Mouse (Mus musculus) intestine, postnatal 0 days (tissue): Measurements from ENCODE around the gene Col4a4. TPM values are rescaled to one million over a fixed set of nuclear protein-coding genes. Genes with fewer than 3 reads are reported as not detected.

Experiments used
- ATAC-seq: fragments of 200-750 bp; cut with Nextera tagmentation; 2 replicates; pipeline ENCODE4 v1.8.0; 2017; ENCODE audit warnings: mild to moderate bottlenecking, moderate TSS enrichment, moderate library complexity
- H3K27ac ChIP-seq: fragments of 300-500 bp; sonication (generic); 2 replicates; pipeline ENCODE4 v1.5.1; 2014; ENCODE audit warnings: mild to moderate bottlenecking, low read depth, low read length, moderate library complexity
- H3K27me3 ChIP-seq: fragments of 300-500 bp; sonication (generic); replicated peaks from 2 replicates; pipeline ENCODE4 v1.6.1; 2014; ENCODE audit warnings: low read length, mixed read lengths; ENCODE audit not compliant: control insufficient read depth, insufficient read depth
- H3K36me3 ChIP-seq: fragments of 300-500 bp; sonication (generic); 2 replicates; pipeline ENCODE4 v1.6.1; 2014; ENCODE audit warnings: mild to moderate bottlenecking, moderate library complexity; ENCODE audit not compliant: control insufficient read depth, insufficient read depth
- H3K4me1 ChIP-seq: fragments of 300-500 bp; sonication (generic); replicated peaks from 2 replicates; pipeline ENCODE4 v1.6.1; 2014; ENCODE audit warnings: antibody characterized with exemption, low read length, mixed read lengths; ENCODE audit not compliant: control insufficient read depth, insufficient read depth
- H3K4me2 ChIP-seq: fragments of 300-500 bp; sonication (generic); replicated peaks from 2 replicates; pipeline ENCODE4 v1.6.1; 2014; ENCODE audit warnings: low read depth, mild to moderate bottlenecking, moderate library complexity
- H3K4me3 ChIP-seq: fragments of 300-500 bp; sonication (generic); 2 replicates; pipeline ENCODE4 v1.5.1; 2014; ENCODE audit warnings: low read depth, low read length
- H3K9ac ChIP-seq: fragments of 300-500 bp; sonication (generic); 2 replicates; pipeline ENCODE4 v1.6.1; 2014; ENCODE audit warnings: mild to moderate bottlenecking, low read depth, low read length
- H3K9me3 ChIP-seq: fragments of 300-500 bp; sonication (generic); 2 replicates; pipeline ENCODE4 v1.6.1; 2016; ENCODE audit warnings: mixed run types; ENCODE audit not compliant: control insufficient read depth
- CTCF ChIP-seq: sonication (generic); IDR thresholded peaks from 2 replicates; pipeline ENCODE4 v1.5.1; 2016; ENCODE audit warnings: low read depth, mild to moderate bottlenecking, control low read depth, antibody characterized with exemption, moderate library complexity
- WGBS: fragments of 180-500 bp; shearing (Covaris S2); extraction: QIAGEN DNeasy Blood & Tissue Kit; methylation state at CpG from one replicate; pipeline ENCODE4 v1.1.7; 2014; 5-methylcytosine and 5-hydroxymethylcytosine counted together
- polyA plus RNA-seq: library from polyadenylated mRNA; unstranded; fragments of >200 nt; fragmentation: Nextera tagmentation; extraction: Ambion mirVana; gene quantifications from 2 replicates; pipeline ENCODE4 v1.2.1, GENCODE M21; 2015

Col4a4 gene
- polyA plus RNA-seq, 1 experiment from 2014 or later = 0.10 TPM

DNA sequence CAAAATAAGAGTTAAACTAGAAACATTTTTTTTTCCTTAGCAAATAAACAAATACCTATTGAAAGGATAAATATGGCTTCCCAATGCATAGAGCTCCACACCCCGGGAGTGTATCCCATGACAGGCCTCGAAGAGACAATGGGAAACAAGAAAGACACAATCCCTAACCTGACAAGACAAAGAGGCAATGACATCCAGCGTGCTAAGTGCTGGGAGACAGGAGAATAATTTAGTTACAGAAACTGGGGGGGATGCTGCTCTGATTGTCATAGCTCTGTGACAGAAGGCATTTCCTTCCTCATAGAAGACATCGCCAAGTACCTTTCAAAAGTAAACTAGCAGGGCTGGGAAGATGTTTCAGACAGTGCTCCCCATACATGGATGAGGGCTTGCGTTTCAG lies 111.4 kb downstream of the Col4a4 start:
- Histone ChIP-seq H3K4me3 (no peak overlapping the region), H3K4me2 (no peak overlapping the region), H3K4me1 (no peaks in the 10 kb centered on the region), H3K36me3 (no peaks in the 10 kb centered on the region), H3K27ac (no peak overlapping the region), H3K9ac (no peak overlapping the region), H3K27me3 (no peaks in the 10 kb centered on the region), H3K9me3 (no peaks in the 10 kb centered on the region)
- no peak for TF ChIP-seq CTCF
- WGBS = 74% methylated on average over 5 of the region's 5 CpGs
- no peak for ATAC-seq

DNA sequence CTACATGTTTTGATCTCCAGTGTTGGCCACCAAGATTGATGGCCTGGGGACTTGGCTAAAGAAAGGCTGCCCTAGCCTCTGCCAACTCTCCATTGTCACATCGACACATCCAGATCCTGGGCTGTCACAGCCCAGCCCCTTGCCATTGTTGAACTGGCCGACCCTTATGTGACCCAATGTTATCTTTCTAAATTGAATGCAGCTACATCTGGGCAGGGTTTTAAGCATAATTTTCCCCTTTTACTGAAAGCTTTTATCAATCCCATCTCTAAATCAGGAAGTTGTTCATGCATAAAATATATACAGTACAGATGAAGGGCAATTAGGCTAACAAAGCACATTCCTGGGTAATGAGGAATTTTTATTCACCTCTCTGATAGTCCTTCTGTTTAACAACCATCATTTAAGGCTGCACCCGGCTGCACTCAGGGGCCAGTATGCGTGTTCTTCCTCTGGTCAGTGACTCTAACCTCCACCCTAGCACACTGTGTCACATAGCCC lies 112.1 kb downstream of the Col4a4 start:
- no peak overlapping the region for H3K4me3 ChIP-seq
- H3K27me3 ChIP-seq = no peaks in the 10 kb centered on the region
- no peaks in the 10 kb centered on the region for H3K36me3 ChIP-seq
- H3K4me1 ChIP-seq = no peaks in the 10 kb centered on the region
- H3K4me2 ChIP-seq = no peak overlapping the region
- 28% methylated on average over 4 of the region's 4 CpGs for WGBS
- TF ChIP-seq CTCF = no peak
- no peak for ATAC-seq
- H3K27ac ChIP-seq = no peak overlapping the region
- H3K9me3 ChIP-seq = no peaks in the 10 kb centered on the region
- H3K9ac ChIP-seq = no peak overlapping the region

DNA sequence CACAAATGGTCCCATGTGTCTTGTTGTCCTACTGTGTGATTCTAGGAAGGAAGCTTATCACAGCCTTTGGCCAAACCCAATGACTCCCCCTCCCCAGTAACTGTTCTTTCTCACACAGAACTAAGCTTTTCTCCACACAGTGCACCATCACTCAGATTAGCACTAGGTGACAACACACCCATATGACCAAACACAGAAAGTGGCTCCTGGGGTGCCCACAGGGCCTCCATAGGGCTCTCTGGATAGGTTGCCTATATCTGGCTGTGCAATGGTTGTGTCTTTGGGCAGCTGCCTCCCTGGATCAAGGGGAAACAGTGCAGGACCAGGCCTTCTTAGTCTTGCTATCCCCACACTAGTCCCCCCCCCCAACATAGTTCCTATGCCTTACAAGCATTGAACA lies 113.2 kb downstream of the Col4a4 start:
- Histone ChIP-seq H3K9me3 (no peaks in the 10 kb centered on the region), H3K27ac (no peak overlapping the region), H3K4me3 (no peak overlapping the region), H3K4me2 (no peak overlapping the region), H3K4me1 (no peaks in the 10 kb centered on the region), H3K27me3 (no peaks in the 10 kb centered on the region), H3K36me3 (no peaks in the 10 kb centered on the region), H3K9ac (no peak overlapping the region)
- no peak for TF ChIP-seq CTCF
- ATAC-seq = no peak

DNA sequence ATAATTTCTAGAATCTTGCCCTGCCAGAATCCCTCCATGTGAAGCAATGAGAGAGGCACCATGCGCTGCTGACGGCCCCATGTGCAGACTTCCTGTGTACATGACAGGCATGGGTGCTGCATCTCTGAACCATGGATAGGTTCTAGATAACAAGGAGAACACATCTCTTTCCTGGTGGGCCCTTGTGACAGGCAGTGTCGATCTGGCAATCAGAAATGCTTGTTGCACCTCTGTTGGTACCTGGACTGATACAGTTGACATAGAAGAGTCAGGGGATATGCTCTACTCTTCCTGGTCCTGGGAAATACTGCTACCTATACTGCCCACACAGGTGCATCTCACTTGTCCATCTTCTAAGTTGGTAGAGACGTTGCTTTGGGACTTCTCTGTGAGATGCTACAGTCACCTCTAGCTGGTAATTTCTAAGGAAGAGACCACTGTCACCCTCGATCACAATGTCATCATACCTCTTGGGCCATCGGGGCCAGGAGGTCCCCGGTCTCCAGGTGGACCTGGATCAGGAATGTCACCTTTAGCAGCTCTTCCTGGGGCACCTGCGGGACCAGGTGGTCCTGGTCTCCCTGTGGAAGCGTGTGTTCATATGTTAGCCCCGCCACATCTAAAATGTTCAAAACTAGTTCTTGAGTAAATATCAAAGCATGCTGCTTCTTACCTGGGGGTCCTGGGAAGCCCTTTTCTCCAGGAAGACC lies 116.0 kb downstream of the Col4a4 start:
- H3K27me3 ChIP-seq = no peaks in the 10 kb centered on the region
- WGBS = 88% methylated on average over 10 of the region's 10 CpGs
- no peak overlapping the region for H3K4me2 ChIP-seq
- no peak overlapping the region for H3K9ac ChIP-seq
- no peak for ATAC-seq
- H3K27ac ChIP-seq = no peak overlapping the region
- H3K4me1 ChIP-seq = no peaks in the 10 kb centered on the region
- no peaks in the 10 kb centered on the region for H3K9me3 ChIP-seq
- no peak for TF ChIP-seq CTCF
- no peaks in the 10 kb centered on the region for H3K36me3 ChIP-seq
- no peak overlapping the region for H3K4me3 ChIP-seq

DNA sequence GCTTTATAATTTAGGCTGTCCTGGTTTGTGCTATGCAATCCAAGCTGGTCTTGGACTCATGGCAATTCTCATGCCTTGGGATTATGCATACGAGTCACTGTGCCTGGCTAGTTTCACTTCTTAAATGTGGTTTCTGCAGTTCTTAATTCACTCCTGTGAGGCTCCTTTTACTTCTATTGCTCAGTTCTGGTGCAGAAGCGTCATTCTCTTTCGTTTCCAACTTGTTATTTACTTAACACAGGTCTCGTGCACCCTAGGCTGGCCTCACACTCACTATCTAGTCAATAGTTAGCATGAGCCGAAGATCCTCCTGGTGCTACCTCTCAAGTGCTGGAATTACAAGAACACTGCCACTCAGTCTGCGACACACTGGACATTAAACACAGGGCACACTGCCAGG lies 117.8 kb downstream of the Col4a4 start:
- H3K36me3 ChIP-seq = no peaks in the 10 kb centered on the region
- no peaks in the 10 kb centered on the region for H3K9me3 ChIP-seq
- 42% methylated on average over 6 of the region's 6 CpGs for WGBS
- H3K4me2 ChIP-seq = no peak overlapping the region
- no peak overlapping the region for H3K27ac ChIP-seq
- H3K27me3 ChIP-seq = no peaks in the 10 kb centered on the region
- no peak overlapping the region for H3K9ac ChIP-seq
- no peaks in the 10 kb centered on the region for H3K4me1 ChIP-seq
- no peak overlapping the region for H3K4me3 ChIP-seq
- no peak for TF ChIP-seq CTCF
- no peak for ATAC-seq

DNA sequence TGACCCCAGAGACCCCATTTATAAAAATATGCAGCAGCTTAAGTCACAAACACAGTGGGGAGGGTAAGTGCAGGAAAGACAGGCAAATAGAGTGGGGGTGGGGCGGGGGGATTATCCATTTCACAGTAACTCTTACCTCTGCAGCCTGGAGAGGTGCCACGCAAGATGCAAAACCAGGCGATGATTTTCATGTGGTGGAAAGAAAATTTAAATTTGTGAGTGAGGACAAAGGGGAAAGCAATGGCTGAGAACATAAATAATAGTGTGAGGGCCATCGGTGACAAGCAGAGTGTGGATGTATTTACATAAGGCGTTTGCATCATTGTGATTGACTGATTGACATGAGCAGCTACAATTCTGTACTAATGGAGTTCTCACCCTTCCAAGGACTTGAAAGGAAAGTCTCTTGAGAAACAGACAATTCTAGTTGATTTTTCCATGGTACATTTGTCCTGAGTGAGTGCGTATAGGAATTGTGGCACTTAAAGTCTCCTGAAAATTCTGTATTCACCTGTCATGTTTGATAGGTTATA lies 121.3 kb downstream of the Col4a4 start:
- H3K9ac ChIP-seq = no peak overlapping the region
- H3K27me3 ChIP-seq = no peaks in the 10 kb centered on the region
- no peak overlapping the region for H3K27ac ChIP-seq
- no peak for ATAC-seq
- no peak overlapping the region for H3K4me3 ChIP-seq
- H3K36me3 ChIP-seq = no peaks in the 10 kb centered on the region
- no peaks in the 10 kb centered on the region for H3K9me3 ChIP-seq
- H3K4me1 ChIP-seq = no peaks in the 10 kb centered on the region
- 51% methylated on average over 6 of the region's 6 CpGs for WGBS
- H3K4me2 ChIP-seq = no peak overlapping the region
- no peak for TF ChIP-seq CTCF

DNA sequence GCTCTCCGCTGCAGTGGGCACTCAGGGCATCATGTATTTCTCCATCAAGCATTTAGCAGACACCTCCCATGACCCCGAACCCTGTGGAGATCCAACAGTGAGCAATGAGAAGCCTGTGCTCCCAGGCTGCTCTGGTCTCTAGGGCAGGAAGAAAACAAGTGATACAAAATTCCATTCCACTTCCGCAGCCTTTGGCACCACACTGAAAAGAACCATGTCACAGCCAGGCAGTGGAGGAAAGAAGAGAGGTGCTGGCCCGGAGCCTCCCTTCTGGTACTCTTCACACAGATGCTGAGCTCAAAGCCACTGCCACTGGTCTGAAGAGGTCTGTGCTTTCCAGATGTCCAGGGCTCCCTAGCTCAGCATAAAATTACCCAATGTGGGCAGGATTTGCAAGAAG lies 125.6 kb downstream of the Col4a4 start:
- no peak for TF ChIP-seq CTCF
- no peak overlapping the region for H3K4me3 ChIP-seq
- no peak overlapping the region for H3K9ac ChIP-seq
- no peak overlapping the region for H3K27ac ChIP-seq
- WGBS = 82% methylated on average over 4 of the region's 4 CpGs
- no peak overlapping the region for H3K4me2 ChIP-seq
- H3K9me3 ChIP-seq = no peaks in the 10 kb centered on the region
- H3K36me3 ChIP-seq = no peaks in the 10 kb centered on the region
- no peak for ATAC-seq
- H3K4me1 ChIP-seq = no peaks in the 10 kb centered on the region
- H3K27me3 ChIP-seq = no peaks in the 10 kb centered on the region
